Mouse (Mus musculus) kidney, adult 2 months (tissue): ENCODE results near the gene Krtap9-3. TPM values are rescaled to one million over a fixed set of nuclear protein-coding genes. Genes with fewer than 3 reads are reported as not detected.

Source experiments
- DNase-seq: peaks from one replicate; pipeline ENCODE4 v3.0.0; 2021
- H3K27ac ChIP-seq: fragments of 200-500 bp; 2 replicates; pipeline ENCODE4 v1.5.1; 2012; ENCODE audit warnings: low read depth, low read length, control low read depth, inconsistent platforms; ENCODE audit not compliant: insufficient read depth
- H3K27me3 ChIP-seq: fragments of 200-500 bp; replicated peaks from 2 replicates; pipeline ENCODE4 v1.6.1; 2012; ENCODE audit warnings: mild to moderate bottlenecking, moderate library complexity, low read length, inconsistent platforms; ENCODE audit not compliant: control insufficient read depth, insufficient read depth
- H3K36me3 ChIP-seq: fragments of 200-500 bp; 2 replicates; pipeline ENCODE4 v1.6.1; 2012; ENCODE audit warnings: mild to moderate bottlenecking, moderate library complexity, low read length, inconsistent platforms; ENCODE audit not compliant: control insufficient read depth, insufficient read depth
- H3K4me1 ChIP-seq: fragments of 200-500 bp; 2 replicates; pipeline ENCODE4 v1.6.1; 2011; ENCODE audit warnings: low read length; ENCODE audit not compliant: control insufficient read depth, insufficient read depth
- H3K4me3 ChIP-seq: fragments of 200-500 bp; 2 replicates; pipeline ENCODE4 v1.5.1; 2011; ENCODE audit warnings: mild to moderate bottlenecking, low read depth, low read length, control low read depth; ENCODE audit not compliant: insufficient read depth
- CTCF ChIP-seq: fragments of 200-500 bp; conservative IDR thresholded peaks from 2 replicates; pipeline ENCODE4 v1.5.1; 2011; ENCODE audit warnings: low read depth, mild to moderate bottlenecking, control low read depth, low read length, moderate library complexity, mixed read lengths; ENCODE audit not compliant: insufficient read depth, insufficient read length
- POLR2A ChIP-seq: fragments of 200-500 bp; IDR thresholded peaks from one replicate; pipeline ENCODE4 v1.6.1; 2011; ENCODE audit warnings: low read depth, low read length, control low read depth
- WGBS: fragments of 180-500 bp; shearing (Covaris S2); methylation state at CpG from one replicate; pipeline ENCODE4 v1.1.7; 2018; 5-methylcytosine and 5-hydroxymethylcytosine counted together
- polyA plus RNA-seq: library from polyadenylated mRNA; depleted of rRNA; stranded (reverse); fragments of >200 nt; gene quantifications from 2 replicates; pipeline ENCODE4 v1.2.3, GENCODE M21; 2012

Krtap9-3 gene
- polyA plus RNA-seq, 1 experiment = not detected

DNA sequence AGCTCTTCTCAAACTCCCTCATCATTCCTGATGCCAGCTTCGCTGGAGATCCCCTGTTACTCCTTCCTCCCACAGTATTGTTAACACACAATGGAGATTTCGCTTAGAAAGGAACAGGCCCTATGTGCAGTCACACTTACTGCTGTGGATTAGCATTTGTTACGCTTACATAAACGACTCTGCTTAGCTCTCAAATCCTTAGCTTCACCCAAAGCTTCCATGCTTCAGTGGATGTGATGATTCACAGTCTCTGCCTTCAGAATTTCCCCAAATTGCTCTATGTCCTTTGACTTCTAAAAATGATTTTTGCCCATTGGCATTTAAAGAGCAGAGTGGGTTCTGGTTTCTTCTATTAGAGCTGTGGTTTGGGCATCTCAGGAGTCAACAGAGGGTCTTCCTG, 24.7 kb downstream of the Krtap9-3 start:
- Histone ChIP-seq H3K36me3 (no peaks in the 10 kb centered on the region), H3K27me3 (no peaks in the 10 kb centered on the region; the same call in 1 of the 2 replicates), H3K27ac (no peak overlapping the region), H3K4me1 (no peaks in the 10 kb centered on the region), H3K4me3 (no peak overlapping the region)
- 44% methylated on average over 4 of the region's 4 CpGs for WGBS
- TF ChIP-seq CTCF (no peak), POLR2A (no peak)
- DNase-seq = no peak

DNA sequence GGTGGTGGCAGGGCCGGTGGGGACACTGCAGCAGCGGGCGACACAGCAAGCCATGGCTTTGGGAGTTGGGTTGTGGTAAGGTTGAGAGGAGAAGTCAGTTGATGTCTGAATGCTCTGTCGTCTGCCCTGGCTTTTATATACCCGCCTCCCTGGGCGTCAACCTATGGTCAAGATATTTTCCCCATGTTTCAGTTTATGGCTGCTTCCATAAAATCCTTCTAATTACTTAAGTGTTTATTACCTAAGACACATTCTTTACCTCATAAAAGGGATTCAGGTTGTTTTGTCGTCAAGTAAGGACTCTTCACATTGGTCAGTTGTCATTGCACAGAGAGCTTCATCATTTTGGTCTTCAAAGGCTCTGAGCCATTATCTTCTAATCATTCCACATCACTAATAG, 31.4 kb downstream of the Krtap9-3 start, which contains the start of gene Krtap3-1:
Gene Krtap3-1 (minus strand): TSS at position 101 of the 400 bp plus-strand sequence.
- H3K4me1 ChIP-seq = no peaks in the 10 kb centered on the region
- DNase-seq = no peak
- H3K27me3 ChIP-seq = no peaks in the 10 kb centered on the region; the same call in 1 of the 2 replicates
- H3K36me3 ChIP-seq = no peaks in the 10 kb centered on the region
- H3K27ac ChIP-seq = no peak within 1 kb of the TSS
- no peak within 1 kb of the TSS for H3K4me3 ChIP-seq
- TF ChIP-seq CTCF (no peak), POLR2A (no peak)
- WGBS = 75% methylated on average over 7 of the region's 7 CpGs

DNA sequence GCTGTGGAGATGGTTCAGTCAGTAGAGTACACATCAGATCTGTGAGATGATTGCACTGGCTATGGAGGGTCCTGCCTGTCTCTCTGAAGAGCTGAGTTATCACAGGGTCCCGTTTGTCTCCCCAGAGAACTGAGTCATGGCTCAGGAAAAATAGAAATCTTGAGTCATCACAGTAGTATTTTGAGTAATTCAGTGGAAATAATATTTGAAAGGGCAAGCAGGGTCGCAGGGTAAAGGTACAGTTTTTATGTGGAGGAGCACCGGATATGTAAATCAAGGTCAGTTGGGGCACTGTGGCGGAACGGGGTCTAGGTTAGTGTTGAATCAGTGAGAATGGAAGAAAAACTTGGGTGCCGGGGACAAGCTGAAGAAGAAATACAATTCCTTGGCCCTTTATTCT, 35.3 kb downstream of the Krtap9-3 start:
- no peak for DNase-seq
- H3K27me3 ChIP-seq = no peaks in the 10 kb centered on the region; the same call in 1 of the 2 replicates

DNA sequence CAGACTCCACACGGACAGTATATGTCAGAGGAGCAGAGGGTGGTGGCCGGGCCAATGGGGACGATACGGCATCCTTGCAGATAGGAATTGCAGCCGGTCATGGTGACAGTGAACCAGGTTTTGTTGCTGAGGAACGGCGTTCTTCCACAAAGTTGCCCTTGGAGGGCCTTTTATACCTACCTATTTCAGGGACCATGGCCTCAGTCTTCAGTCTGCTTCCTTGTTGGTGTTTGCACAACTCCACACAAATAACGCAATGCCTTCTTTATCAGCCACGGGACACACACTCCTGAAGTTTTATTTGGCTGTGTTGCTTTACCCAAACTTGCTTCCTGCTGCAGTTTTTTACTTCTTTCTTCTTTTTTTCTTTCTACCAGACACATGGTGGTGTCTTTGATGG, 38.5 kb downstream of the Krtap9-3 start, which contains the start of gene Gm11939:
Gene Gm11939 (minus strand): TSS at position 101 of the 400 bp plus-strand sequence.
- H3K27me3 ChIP-seq = no peaks in the 10 kb centered on the region; the same call in 1 of the 2 replicates
- H3K4me1 ChIP-seq = no peaks in the 10 kb centered on the region
- no peak for DNase-seq
- no peaks in the 10 kb centered on the region for H3K36me3 ChIP-seq
- 91% methylated on average over 9 of the region's 9 CpGs for WGBS
- H3K27ac ChIP-seq = no peak within 1 kb of the TSS
- no peak within 1 kb of the TSS for H3K4me3 ChIP-seq
- TF ChIP-seq CTCF (no peak), POLR2A (no peak)

More for the DNA sequence above, 35.3 kb downstream of the Krtap9-3 start:
- H3K4me3 ChIP-seq = no peak overlapping the region
- no peak overlapping the region for H3K27ac ChIP-seq
- no peaks in the 10 kb centered on the region for H3K4me1 ChIP-seq
- H3K36me3 ChIP-seq = no peaks in the 10 kb centered on the region
- TF ChIP-seq POLR2A = no peak
- TF ChIP-seq CTCF = no peak
- WGBS = 63% methylated on average over 6 of the region's 6 CpGs

DNA sequence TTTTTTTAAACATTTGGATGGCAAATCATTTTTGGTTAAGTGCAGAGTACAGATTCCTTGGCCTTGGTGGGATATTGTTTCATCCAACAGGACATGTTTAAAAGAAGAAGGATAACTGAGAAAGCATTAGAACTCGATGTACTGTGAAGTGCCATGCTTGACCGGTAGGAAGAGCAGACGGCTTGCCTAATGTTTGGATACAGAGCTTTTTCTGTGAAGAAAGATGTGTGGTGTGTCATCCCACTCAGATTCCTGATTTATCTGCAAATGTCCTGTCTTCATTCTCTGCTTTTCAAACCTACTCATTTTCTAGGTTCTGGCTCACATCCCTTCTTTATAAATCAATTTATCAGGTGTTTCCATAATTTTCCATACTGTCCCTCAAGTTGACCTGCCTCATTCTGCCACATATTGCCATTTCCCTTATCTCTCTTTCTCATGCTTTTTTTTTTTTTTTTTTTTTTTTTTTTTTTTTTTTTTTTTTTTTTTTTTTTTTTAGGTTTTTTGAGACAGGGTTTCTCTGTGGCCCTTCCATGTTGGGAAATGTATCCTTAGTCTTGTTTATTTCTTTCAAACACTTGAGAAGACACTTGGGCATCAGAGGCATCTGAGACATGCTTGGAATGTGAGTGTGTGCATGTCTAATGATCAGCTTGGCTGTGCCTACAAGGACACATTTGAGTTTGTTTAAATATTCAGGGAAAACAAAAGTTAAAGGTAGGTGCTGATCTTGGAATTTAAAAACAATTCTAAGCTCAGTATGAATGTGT, 39.7 kb downstream of the Krtap9-3 start:
- H3K4me1 ChIP-seq = no peaks in the 10 kb centered on the region
- no peaks in the 10 kb centered on the region for H3K36me3 ChIP-seq
- DNase-seq = no peak
- TF ChIP-seq CTCF = no peak
- no peak for TF ChIP-seq POLR2A
- 40% methylated on average over 3 of the region's 3 CpGs for whole genome bisulfite sequencing
- H3K27me3 ChIP-seq = no peaks in the 10 kb centered on the region
- H3K4me3 ChIP-seq = no peak overlapping the region
- no peak overlapping the region for H3K27ac ChIP-seq

DNA sequence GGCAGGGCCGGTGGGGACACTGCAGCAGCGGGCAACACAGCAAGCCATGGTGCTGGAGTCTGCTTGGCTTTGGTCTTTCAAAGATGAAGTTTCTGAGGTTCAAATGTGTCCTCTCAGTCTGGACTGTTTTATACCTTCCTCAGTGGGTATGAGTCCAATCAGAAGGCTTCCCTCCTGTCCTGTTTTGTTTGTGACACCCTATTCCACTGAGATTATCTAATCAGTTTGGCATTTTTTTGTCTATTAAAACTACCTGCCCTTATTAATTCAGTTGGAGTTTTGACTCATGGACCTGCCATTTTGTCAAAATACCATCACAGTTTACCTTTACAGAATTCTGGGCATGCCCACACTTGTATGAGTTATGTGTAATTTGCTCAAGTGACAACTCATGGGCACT, 41.2 kb downstream of the Krtap9-3 start, which contains the start of gene Krtap3-2:
Gene Krtap3-2 (minus strand): TSS at position 101 of the 400 bp plus-strand sequence.
- peak within 1 kb of the TSS; percentile 5; the same call in 1 of the 2 replicates for H3K27ac ChIP-seq
- no peaks in the 10 kb centered on the region for H3K4me1 ChIP-seq
- no peaks in the 10 kb centered on the region for H3K27me3 ChIP-seq
- DNase-seq = no peak
- WGBS = 92% methylated on average over 2 of the region's 2 CpGs
- TF ChIP-seq CTCF (no peak), POLR2A (no peak)
- no peak within 1 kb of the TSS for H3K4me3 ChIP-seq
- H3K36me3 ChIP-seq = no peaks in the 10 kb centered on the region

DNA sequence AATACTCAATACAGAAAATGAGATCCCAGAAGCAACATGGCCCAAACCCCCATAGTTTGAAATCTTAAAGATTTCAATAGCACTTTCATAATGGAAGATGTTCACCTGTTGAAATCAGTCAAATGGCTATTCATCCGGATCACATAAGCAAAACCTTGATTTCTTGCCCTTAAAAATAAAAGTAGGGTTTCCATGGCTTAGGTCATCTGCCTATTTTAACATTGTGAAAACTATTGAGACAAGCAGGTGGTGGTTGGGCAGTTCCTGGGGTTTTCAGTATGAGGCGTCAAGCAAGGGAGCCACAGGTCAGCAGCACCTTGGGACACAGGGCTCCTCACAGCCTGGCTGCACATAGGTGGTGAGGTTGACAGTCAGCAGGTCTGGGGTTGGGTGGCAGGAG, 41.7 kb downstream of the Krtap9-3 start:
- no peaks in the 10 kb centered on the region for H3K27me3 ChIP-seq
- DNase-seq = no peak
- H3K27ac ChIP-seq = no peak overlapping the region
- 95% methylated on average over 2 of the region's 2 CpGs for WGBS
- H3K4me3 ChIP-seq = no peak overlapping the region
- H3K4me1 ChIP-seq = no peaks in the 10 kb centered on the region
- no peak for TF ChIP-seq POLR2A
- TF ChIP-seq CTCF = no peak
- no peaks in the 10 kb centered on the region for H3K36me3 ChIP-seq
